Mouse (Mus musculus): ENCODE results near the gene Tmem176b. TPM values are rescaled to one million over a fixed set of nuclear protein-coding genes. Genes with fewer than 3 reads are reported as not detected.
A peak's percentile ranks its signal among the peaks of the same experiment; 100 is the strongest.

Tmem176b gene
- polyA plus RNA-seq, 1 experiment from 2014 or later, result 496 TPM

- H3K4me2 ChIP-seq (replicated peaks; ENCODE audit: low read depth, low read length), result peak overlapping the region; percentile 68
- no peaks in the 10 kb centered on the region for H3K27me3 ChIP-seq (ENCODE audit: insufficient read depth, low read length)
- H3K36me3 ChIP-seq (ENCODE audit: insufficient read depth, low read length), result no peaks in the 10 kb centered on the region
- H3K9me3 ChIP-seq (ENCODE audit: low read length), result no peaks in the 10 kb centered on the region; the same call in 1 of the 2 replicates
- peak overlapping the region; percentile 48 for H3K4me3 ChIP-seq (ENCODE audit: low read length)
- peak; percentile 82 for ATAC-seq (ENCODE audit: low FRiP score, low TSS enrichment)
- peak overlapping the region; percentile 96 for H3K27ac ChIP-seq (ENCODE audit: low read length)
- peak overlapping the region; percentile 72 for H3K9ac ChIP-seq (replicated peaks; ENCODE audit: low read length)
- WGBS, result 2% methylated on average over 29 of the region's 29 CpGs
- H3K4me1 ChIP-seq (ENCODE audit: insufficient read depth, low read length), result no peaks in the 10 kb centered on the region
Measured at GRCm38 (mm10) chr6:48851820-48852491, 10.7 kb upstream of the Tmem176b start.

- no peak overlapping the region for H3K27ac ChIP-seq (ENCODE audit: low read length)
- H3K4me2 ChIP-seq (replicated peaks; ENCODE audit: low read depth, low read length), result no peak overlapping the region
- H3K27me3 ChIP-seq (ENCODE audit: insufficient read depth, low read length), result no peaks in the 10 kb centered on the region
- H3K4me3 ChIP-seq (ENCODE audit: low read length), result no peak overlapping the region
- H3K9ac ChIP-seq (replicated peaks; ENCODE audit: low read length), result no peak overlapping the region
- H3K36me3 ChIP-seq (ENCODE audit: insufficient read depth, low read length), result peaks cover 28% of the 10 kb centered on the region
- H3K4me1 ChIP-seq (ENCODE audit: insufficient read depth, low read length), result peaks cover 13% of the 10 kb centered on the region
- H3K9me3 ChIP-seq (ENCODE audit: low read length), result no peaks in the 10 kb centered on the region
- ATAC-seq (ENCODE audit: low FRiP score, low TSS enrichment), result no peak
- WGBS, result 77% methylated on average over 4 of the region's 4 CpGs
Measured at GRCm38 (mm10) chr6:48845086-48845485, 3.8 kb upstream of the Tmem176b start.

- Histone ChIP-seq H3K4me1 (ENCODE audit: insufficient read depth, low read length) (peaks cover 30% of the 10 kb centered on the region), H3K9ac (replicated peaks; ENCODE audit: low read length) (peak overlapping the region; percentile 84), H3K9me3 (ENCODE audit: low read length) (no peaks in the 10 kb centered on the region), H3K36me3 (ENCODE audit: insufficient read depth, low read length) (peaks cover 34% of the 10 kb centered on the region), H3K27me3 (ENCODE audit: insufficient read depth, low read length) (no peaks in the 10 kb centered on the region), H3K4me3 (ENCODE audit: low read length) (peak overlapping the region; percentile 62), H3K27ac (ENCODE audit: low read length) (peak overlapping the region; percentile 92), H3K4me2 (replicated peaks; ENCODE audit: low read depth, low read length) (peak overlapping the region; percentile 71)
- ATAC-seq (ENCODE audit: low FRiP score, low TSS enrichment), result no peak
- WGBS, result 50% methylated on average over 11 of the region's 11 CpGs
Measured at GRCm38 (mm10) chr6:48842111-48842842, 981 bp upstream of the Tmem176b start.

GRCm38 (mm10) chr6:48840371-48840969 is 826 bp downstream of the Tmem176b start, which contains the start of gene Tmem176a:
Tmem176a (plus strand) TSS chr6:48840919.
- H3K27ac ChIP-seq (ENCODE audit: low read length), result peak within 1 kb of the TSS; percentile 92
- ATAC-seq (ENCODE audit: low FRiP score, low TSS enrichment), result peak; percentile 42; the same call in 1 of the 2 replicates
- H3K36me3 ChIP-seq (ENCODE audit: insufficient read depth, low read length), result peaks cover 44% of the 10 kb centered on the region
- H3K4me1 ChIP-seq (ENCODE audit: insufficient read depth, low read length), result peaks cover 30% of the 10 kb centered on the region
- peak within 1 kb of the TSS; percentile 71 for H3K4me2 ChIP-seq (replicated peaks; ENCODE audit: low read depth, low read length)
- peak within 1 kb of the TSS; percentile 84 for H3K9ac ChIP-seq (replicated peaks; ENCODE audit: low read length)
- peak within 1 kb of the TSS; percentile 62 for H3K4me3 ChIP-seq (ENCODE audit: low read length)
- WGBS, result 6% methylated on average over 7 of the region's 7 CpGs
- no peaks in the 10 kb centered on the region for H3K27me3 ChIP-seq (ENCODE audit: insufficient read depth, low read length)
- no peaks in the 10 kb centered on the region for H3K9me3 ChIP-seq (ENCODE audit: low read length)

GRCm38 (mm10) chr6:48838321-48839080 is 2.8 kb downstream of the Tmem176b start:
- Histone ChIP-seq H3K9me3 (ENCODE audit: low read length) (no peaks in the 10 kb centered on the region), H3K27ac (ENCODE audit: low read length) (no peak overlapping the region), H3K4me3 (ENCODE audit: low read length) (no peak overlapping the region), H3K4me1 (ENCODE audit: insufficient read depth, low read length) (peaks cover 30% of the 10 kb centered on the region), H3K9ac (replicated peaks; ENCODE audit: low read length) (peak overlapping the region; percentile 25; the same call in 1 of the 2 replicates), H3K36me3 (ENCODE audit: insufficient read depth, low read length) (peaks cover 45% of the 10 kb centered on the region), H3K4me2 (replicated peaks; ENCODE audit: low read depth, low read length) (peak overlapping the region; percentile 71), H3K27me3 (ENCODE audit: insufficient read depth, low read length) (no peaks in the 10 kb centered on the region)
- 68% methylated on average over 6 of the region's 6 CpGs for WGBS
- ATAC-seq (ENCODE audit: low FRiP score, low TSS enrichment), result no peak

- Histone ChIP-seq H3K27ac (ENCODE audit: low read length) (no peak overlapping the region), H3K36me3 (ENCODE audit: insufficient read depth, low read length) (peaks cover 50% of the 10 kb centered on the region), H3K4me2 (replicated peaks; ENCODE audit: low read depth, low read length) (no peak overlapping the region), H3K9me3 (ENCODE audit: low read length) (no peaks in the 10 kb centered on the region), H3K27me3 (ENCODE audit: insufficient read depth, low read length) (no peaks in the 10 kb centered on the region), H3K4me1 (ENCODE audit: insufficient read depth, low read length) (peaks cover 28% of the 10 kb centered on the region), H3K4me3 (ENCODE audit: low read length) (no peak overlapping the region), H3K9ac (replicated peaks; ENCODE audit: low read length) (no peak overlapping the region)
- no peak for ATAC-seq (ENCODE audit: low FRiP score, low TSS enrichment)
- 89% methylated on average over 7 of the region's 7 CpGs for WGBS
Measured at GRCm38 (mm10) chr6:48837516-48837915, 3.8 kb downstream of the Tmem176b start.

- H3K9ac ChIP-seq (replicated peaks; ENCODE audit: low read length), result no peak overlapping the region
- H3K27me3 ChIP-seq (ENCODE audit: insufficient read depth, low read length), result no peaks in the 10 kb centered on the region
- WGBS, result 91% methylated on average over 5 of the region's 5 CpGs
- H3K27ac ChIP-seq (ENCODE audit: low read length), result no peak overlapping the region
- no peak overlapping the region for H3K4me2 ChIP-seq (replicated peaks; ENCODE audit: low read depth, low read length)
- peaks cover 53% of the 10 kb centered on the region for H3K36me3 ChIP-seq (ENCODE audit: insufficient read depth, low read length)
- ATAC-seq (ENCODE audit: low FRiP score, low TSS enrichment), result no peak
- peaks cover 18% of the 10 kb centered on the region for H3K4me1 ChIP-seq (ENCODE audit: insufficient read depth, low read length)
- H3K4me3 ChIP-seq (ENCODE audit: low read length), result no peak overlapping the region
- no peaks in the 10 kb centered on the region for H3K9me3 ChIP-seq (ENCODE audit: low read length)
Measured at GRCm38 (mm10) chr6:48836146-48836545, 5.2 kb downstream of the Tmem176b start.

- 85% methylated on average over 5 of the region's 5 CpGs for WGBS
- no peak overlapping the region for H3K4me2 ChIP-seq (replicated peaks; ENCODE audit: low read depth, low read length)
- peaks cover 18% of the 10 kb centered on the region for H3K4me1 ChIP-seq (ENCODE audit: insufficient read depth, low read length)
- H3K27me3 ChIP-seq (ENCODE audit: insufficient read depth, low read length), result no peaks in the 10 kb centered on the region
- no peaks in the 10 kb centered on the region for H3K9me3 ChIP-seq (ENCODE audit: low read length)
- no peak overlapping the region for H3K9ac ChIP-seq (replicated peaks; ENCODE audit: low read length)
- H3K27ac ChIP-seq (ENCODE audit: low read length), result no peak overlapping the region
- peaks cover 53% of the 10 kb centered on the region for H3K36me3 ChIP-seq (ENCODE audit: insufficient read depth, low read length)
- ATAC-seq (ENCODE audit: low FRiP score, low TSS enrichment), result no peak
- H3K4me3 ChIP-seq (ENCODE audit: low read length), result no peak overlapping the region
Measured at GRCm38 (mm10) chr6:48835241-48835640, 6.1 kb downstream of the Tmem176b start.

GRCm38 (mm10) chr6:48833515-48833914 is 7.8 kb downstream of the Tmem176b start:
- Histone ChIP-seq H3K27me3 (ENCODE audit: insufficient read depth, low read length) (no peaks in the 10 kb centered on the region), H3K4me3 (ENCODE audit: low read length) (no peak overlapping the region), H3K9ac (replicated peaks; ENCODE audit: low read length) (no peak overlapping the region), H3K27ac (ENCODE audit: low read length) (no peak overlapping the region), H3K36me3 (ENCODE audit: insufficient read depth, low read length) (peaks cover 53% of the 10 kb centered on the region), H3K4me1 (ENCODE audit: insufficient read depth, low read length) (peaks cover 7% of the 10 kb centered on the region; the same call in 1 of the 2 replicates), H3K9me3 (ENCODE audit: low read length) (no peaks in the 10 kb centered on the region), H3K4me2 (replicated peaks; ENCODE audit: low read depth, low read length) (no peak overlapping the region)
- ATAC-seq (ENCODE audit: low FRiP score, low TSS enrichment), result no peak
- WGBS, result 96% methylated on average over 4 of the region's 4 CpGs
